Mouse (Mus musculus) thymus, adult 2 months (tissue): ENCODE data around the gene Slc12a4.

Experiments used
- CTCF ChIP-seq: fragments of 200-500 bp; IDR thresholded peaks from 2 replicates; pipeline ENCODE4 v1.5.1; 2012; ENCODE audit warnings: mild to moderate bottlenecking, control low read depth, low read length, moderate library complexity, borderline replicate concordance; ENCODE audit not compliant: control insufficient read depth, poor library complexity, insufficient read depth; ENCODE audit errors: extremely low read depth
- POLR2A ChIP-seq: fragments of 200-500 bp; IDR thresholded peaks from 2 replicates; pipeline ENCODE4 v1.6.1; 2012; ENCODE audit warnings: mild to moderate bottlenecking, low read length, control low read depth, moderate library complexity; ENCODE audit not compliant: control insufficient read depth, poor library complexity, insufficient read depth; ENCODE audit errors: extremely low read depth

DNA sequence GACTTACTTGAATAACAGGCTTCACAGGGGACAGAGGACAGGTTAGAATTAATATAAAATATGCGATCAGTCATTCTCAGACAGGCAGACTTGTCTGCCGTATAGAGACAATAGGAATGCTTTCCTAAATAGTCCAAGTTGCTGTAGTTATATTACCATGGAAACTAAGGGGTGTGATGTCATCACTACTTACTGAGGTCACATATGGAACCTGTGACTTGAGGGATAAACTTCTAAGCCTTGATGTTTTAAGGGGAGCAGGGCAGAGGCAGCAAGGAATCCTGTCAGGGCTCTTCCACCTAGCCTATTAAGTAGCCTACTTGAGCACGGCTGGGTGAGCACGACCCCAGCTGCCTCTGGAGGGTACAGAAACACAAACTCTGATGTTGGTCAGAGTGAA is 40.0 kb upstream of the Slc12a4 start, which contains the start of gene Dpep2nb:
- TF ChIP-seq CTCF: no peak
- TF ChIP-seq POLR2A: no peak
